Mouse (Mus musculus) gastrocnemius, postnatal 25 days (tissue): ENCODE data around the gene Fyttd1. TPM values are rescaled to one million over a fixed set of nuclear protein-coding genes. Genes with fewer than 3 reads are reported as not detected.

Source experiments
- DNase-seq: peaks from one replicate; pipeline ENCODE4 v3.0.0; 2022
- total RNA-seq, 2 experiments: library from RNA; stranded (reverse); gene quantifications; 1 replicate in 1 of 2; 2 replicates in 1 of 2; pipeline ENCODE4 v1.2.3; 2021

Gene Fyttd1
- total RNA-seq, 2 experiments from 2014 or later, result 79.8 to 85.6 TPM

GRCm38 (mm10) chr16:32945379-32945778, 68.1 kb downstream of the Fyttd1 start:
- DNase-seq, result no peak

GRCm38 (mm10) chr16:32948016-32948415, 70.7 kb downstream of the Fyttd1 start:
- no peak for DNase-seq

- DNase-seq, result peak; percentile 11
Observed at GRCm38 (mm10) chr16:32948656-32949055, 71.4 kb downstream of the Fyttd1 start.

- no peak for DNase-seq
Observed at GRCm38 (mm10) chr16:32949281-32949680, 72.0 kb downstream of the Fyttd1 start.

GRCm38 (mm10) chr16:32951074-32951473, 73.8 kb downstream of the Fyttd1 start:
- DNase-seq, result no peak

- no peak for DNase-seq
Observed at GRCm38 (mm10) chr16:32953806-32954205, 76.5 kb downstream of the Fyttd1 start.

GRCm38 (mm10) chr16:32954304-32954703, 77.0 kb downstream of the Fyttd1 start:
- no peak for DNase-seq

GRCm38 (mm10) chr16:32956889-32957288, 79.6 kb downstream of the Fyttd1 start:
- DNase-seq, result no peak

Other genes with a start within 250 kb of the Fyttd1 start
- 10 to 100 TPM; 35.7 to 41.4 TPM for gene Tnk2, start 233.6 kb upstream of the Fyttd1 start, total RNA-seq
- under 1 TPM; 0.08 to 0.43 TPM for gene Muc4, start 141.6 kb upstream of the Fyttd1 start, total RNA-seq
- under 1 TPM; 0.28 to 0.64 TPM for gene Muc20, start 80.1 kb upstream of the Fyttd1 start, total RNA-seq
- gene Smbd1, start 67.0 kb upstream of the Fyttd1 start, total RNA-seq, result not detected
- 10 to 100 TPM; 24.3 to 26.7 TPM for gene Rubcn, start 266 bp downstream of the Fyttd1 start, total RNA-seq
- gene Lrch3, start 36.6 kb downstream of the Fyttd1 start, total RNA-seq, result 10 to 100 TPM; 13.7 to 15.4 TPM
- gene Iqcg, start 178.7 kb downstream of the Fyttd1 start, total RNA-seq, result 1 to 10 TPM; 2.7 to 3.7 TPM
- gene Rpl35a, start 179.0 kb downstream of the Fyttd1 start, total RNA-seq, result 100 to 1,000 TPM; 203 to 249 TPM
- gene Lmln, start 185.0 kb downstream of the Fyttd1 start, total RNA-seq, result 1 to 10 TPM; 1.8 to 2.6 TPM